Mouse (Mus musculus): Measurements from ENCODE around the gene Dcaf6. TPM values are rescaled to one million over a fixed set of nuclear protein-coding genes. Genes with fewer than 3 reads are reported as not detected.

Dcaf6 gene
- polyA plus RNA-seq, 1 experiment: 43.2 TPM

DNA sequence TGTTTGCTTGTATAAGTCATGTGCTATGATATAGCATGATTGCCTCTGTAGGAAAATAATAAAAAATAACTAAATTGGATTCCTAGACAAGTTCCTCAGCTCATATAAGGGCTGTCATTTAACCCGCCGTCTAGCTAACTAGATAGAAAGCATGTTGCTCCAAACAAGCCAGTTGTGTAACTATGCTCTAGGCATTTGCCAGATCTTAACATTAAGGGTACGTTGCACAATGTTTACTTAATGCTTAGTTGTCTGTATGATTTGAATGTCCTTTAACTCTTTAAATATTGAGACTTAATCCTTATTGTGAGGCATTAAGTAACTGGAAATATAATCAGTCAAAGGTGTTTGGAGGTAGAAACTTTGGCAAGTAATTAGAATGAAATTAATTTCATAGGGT is 4.3 kb upstream of the Dcaf6 start:
- no peak for TF ChIP-seq CTCF (IDR thresholded peaks at IDR 0.05; ENCODE audit: borderline replicate concordance, insufficient read depth, low read length)
- no peak for TF ChIP-seq POLR2A (IDR thresholded peaks at IDR 0.05; ENCODE audit: low read depth, low read length)
- no peaks in the 10 kb centered on the region for H3K4me1 ChIP-seq (ENCODE audit: control insufficient read depth, insufficient read depth, low read length)
- H3K4me3 ChIP-seq (ENCODE audit: insufficient read depth, low read length): no peak overlapping the region
- no peak overlapping the region for H3K27ac ChIP-seq (ENCODE audit: insufficient read depth, low read length)

DNA sequence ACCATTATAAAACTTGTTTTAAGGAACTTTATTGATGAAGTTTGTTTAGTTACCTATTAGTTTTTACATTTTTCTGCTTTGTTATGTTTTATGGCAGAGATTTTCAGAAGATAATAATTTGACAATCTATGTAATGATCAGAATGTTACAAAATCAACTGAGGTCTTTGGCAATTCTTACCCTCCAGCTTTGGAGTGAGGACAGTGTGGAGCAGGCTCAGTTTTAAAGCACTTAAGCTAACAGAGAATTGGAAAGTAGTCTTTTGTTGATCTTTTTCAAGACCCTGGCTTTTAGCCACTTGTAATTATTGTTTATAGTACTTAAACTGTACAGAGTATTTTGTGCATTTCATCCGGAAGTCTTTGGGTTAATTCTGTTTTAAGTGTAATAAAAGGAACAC is 2.6 kb upstream of the Dcaf6 start:
- no peak for TF ChIP-seq CTCF (IDR thresholded peaks at IDR 0.05; ENCODE audit: borderline replicate concordance, insufficient read depth, low read length)
- TF ChIP-seq POLR2A (IDR thresholded peaks at IDR 0.05; ENCODE audit: low read depth, low read length): no peak
- Histone ChIP-seq H3K4me3 (ENCODE audit: insufficient read depth, low read length) (no peak overlapping the region), H3K4me1 (ENCODE audit: control insufficient read depth, insufficient read depth, low read length) (no peaks in the 10 kb centered on the region), H3K27ac (ENCODE audit: insufficient read depth, low read length) (no peak overlapping the region)

DNA sequence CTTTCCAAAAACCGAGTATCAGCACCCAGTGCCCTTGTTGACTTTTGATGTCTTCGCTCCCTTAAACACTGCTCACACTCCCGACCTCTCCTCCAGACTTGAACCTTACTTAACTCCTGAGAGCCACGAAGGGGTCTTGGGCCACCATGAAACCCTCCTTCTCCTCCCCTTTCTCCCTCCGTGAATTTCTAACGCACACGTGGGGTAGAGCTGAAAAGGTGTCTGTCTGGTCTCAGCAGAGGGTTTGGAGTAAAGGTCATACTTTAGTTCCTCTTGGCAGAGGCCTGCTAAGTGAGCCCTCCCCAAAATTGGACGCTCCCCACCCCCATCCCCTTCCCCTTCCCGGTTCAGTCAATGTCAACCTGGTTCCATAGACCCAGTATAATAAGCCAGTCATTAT is 1.4 kb upstream of the Dcaf6 start:
- no peaks in the 10 kb centered on the region for H3K4me1 ChIP-seq (ENCODE audit: control insufficient read depth, insufficient read depth, low read length)
- H3K27ac ChIP-seq (ENCODE audit: insufficient read depth, low read length): peak overlapping the region; percentile 39; the same call in 1 of the 2 replicates
- H3K4me3 ChIP-seq (ENCODE audit: insufficient read depth, low read length): peak overlapping the region; percentile 80
- no peak for TF ChIP-seq CTCF (IDR thresholded peaks at IDR 0.05; ENCODE audit: borderline replicate concordance, insufficient read depth, low read length)
- TF ChIP-seq POLR2A (IDR thresholded peaks at IDR 0.05; ENCODE audit: low read depth, low read length): no peak

DNA sequence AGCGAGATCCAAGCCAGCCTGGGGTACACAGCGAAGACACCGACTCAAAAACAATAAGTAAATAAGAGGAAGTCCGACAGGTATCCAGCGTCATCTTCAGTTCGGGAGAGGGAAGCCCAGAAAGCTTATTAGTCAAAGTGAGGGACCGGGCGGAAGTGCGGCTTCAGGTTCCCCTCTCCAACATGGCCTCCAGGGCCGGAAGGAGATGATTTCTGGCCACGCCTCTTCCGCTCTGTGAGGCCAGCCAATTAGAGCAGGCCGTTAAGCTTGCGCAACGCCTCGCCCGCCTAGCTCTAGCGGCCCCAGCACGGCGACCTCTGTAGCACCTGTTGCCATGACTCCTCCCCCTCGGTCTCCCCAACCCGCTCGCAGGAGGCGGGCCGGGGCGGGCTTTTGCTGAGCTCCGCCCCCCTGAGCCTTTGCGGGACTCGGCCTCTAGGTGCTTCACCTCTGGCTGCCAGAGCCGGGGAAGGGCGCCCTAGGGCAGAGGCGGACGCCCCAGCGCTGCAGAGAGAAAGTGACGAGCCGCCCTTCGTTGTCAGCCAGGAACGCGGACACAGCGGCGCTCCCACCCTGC is 614 bp upstream of the Dcaf6 start:
- H3K4me1 ChIP-seq (ENCODE audit: control insufficient read depth, insufficient read depth, low read length): no peaks in the 10 kb centered on the region
- peak overlapping the region; percentile 88 for H3K27ac ChIP-seq (ENCODE audit: insufficient read depth, low read length)
- TF ChIP-seq CTCF (IDR thresholded peaks at IDR 0.05; ENCODE audit: borderline replicate concordance, insufficient read depth, low read length) (no peak), POLR2A (IDR thresholded peaks at IDR 0.05; ENCODE audit: low read depth, low read length) (peak; percentile 97)
- H3K4me3 ChIP-seq (ENCODE audit: insufficient read depth, low read length): peak overlapping the region; percentile 80

DNA sequence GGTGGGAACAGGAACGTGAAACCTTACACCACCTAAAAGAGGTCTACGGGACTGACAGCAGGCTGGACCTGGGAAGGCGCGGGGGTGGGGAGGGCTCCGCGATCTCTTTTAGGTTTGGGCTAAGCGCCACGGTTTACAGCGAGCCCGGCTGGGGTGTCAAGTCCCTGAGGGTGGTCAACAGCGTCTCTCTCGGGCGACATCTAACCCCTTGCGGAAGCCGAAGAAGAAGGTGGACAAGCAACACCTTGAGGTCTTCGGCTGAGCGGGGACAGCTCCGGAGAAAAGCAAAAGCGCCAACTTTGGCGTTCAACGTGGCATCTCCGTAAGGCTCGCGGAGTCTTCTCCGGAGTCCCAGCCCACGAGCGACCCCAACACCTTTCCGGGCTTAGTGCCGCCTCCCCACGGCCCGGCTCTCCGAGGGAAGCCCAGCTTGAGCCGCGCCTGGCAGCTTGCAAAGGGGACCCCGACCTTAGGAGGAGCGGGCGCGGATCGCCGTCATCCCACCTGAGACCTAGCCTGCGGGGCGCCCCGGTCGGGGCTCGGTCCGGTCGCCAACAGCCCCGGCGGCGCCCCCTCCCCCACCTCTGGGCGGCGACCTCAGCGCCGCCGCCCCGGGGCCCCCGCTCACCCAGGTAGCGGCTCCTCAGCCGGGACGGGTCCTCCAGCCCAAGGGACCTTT is 633 bp downstream of the Dcaf6 start:
- Histone ChIP-seq H3K4me3 (ENCODE audit: insufficient read depth, low read length) (peak overlapping the region; percentile 77), H3K27ac (ENCODE audit: insufficient read depth, low read length) (peak overlapping the region; percentile 13; the same call in 1 of the 2 replicates), H3K4me1 (ENCODE audit: control insufficient read depth, insufficient read depth, low read length) (no peaks in the 10 kb centered on the region)
- TF ChIP-seq POLR2A (IDR thresholded peaks at IDR 0.05; ENCODE audit: low read depth, low read length) (no peak), CTCF (IDR thresholded peaks at IDR 0.05; ENCODE audit: borderline replicate concordance, insufficient read depth, low read length) (no peak)

DNA sequence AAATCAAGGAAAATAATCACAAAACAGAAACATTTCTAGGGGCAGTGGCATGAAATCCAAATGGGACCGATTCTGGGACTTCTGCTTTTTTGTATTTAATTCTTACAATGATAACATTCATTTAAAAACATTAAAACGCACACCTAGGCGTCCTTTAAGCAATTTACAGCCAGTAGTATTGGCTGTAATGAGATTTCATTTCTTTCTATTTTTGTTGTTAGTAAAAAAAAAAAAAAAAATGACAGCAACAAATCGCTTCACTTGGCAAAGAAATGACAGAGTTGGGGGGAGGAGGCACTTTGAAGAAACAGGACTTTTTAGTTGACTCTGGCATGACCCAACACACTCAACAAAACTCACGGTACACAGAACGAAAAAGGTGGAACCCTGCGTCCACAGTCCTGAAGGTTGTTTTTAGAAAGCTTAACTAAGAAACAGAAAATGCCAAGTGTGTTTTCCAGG is 1.2 kb downstream of the Dcaf6 start:
- Histone ChIP-seq H3K27ac (ENCODE audit: insufficient read depth, low read length) (no peak overlapping the region), H3K4me3 (ENCODE audit: insufficient read depth, low read length) (peak overlapping the region; percentile 77), H3K4me1 (ENCODE audit: control insufficient read depth, insufficient read depth, low read length) (no peaks in the 10 kb centered on the region)
- TF ChIP-seq CTCF (IDR thresholded peaks at IDR 0.05; ENCODE audit: borderline replicate concordance, insufficient read depth, low read length): no peak

DNA sequence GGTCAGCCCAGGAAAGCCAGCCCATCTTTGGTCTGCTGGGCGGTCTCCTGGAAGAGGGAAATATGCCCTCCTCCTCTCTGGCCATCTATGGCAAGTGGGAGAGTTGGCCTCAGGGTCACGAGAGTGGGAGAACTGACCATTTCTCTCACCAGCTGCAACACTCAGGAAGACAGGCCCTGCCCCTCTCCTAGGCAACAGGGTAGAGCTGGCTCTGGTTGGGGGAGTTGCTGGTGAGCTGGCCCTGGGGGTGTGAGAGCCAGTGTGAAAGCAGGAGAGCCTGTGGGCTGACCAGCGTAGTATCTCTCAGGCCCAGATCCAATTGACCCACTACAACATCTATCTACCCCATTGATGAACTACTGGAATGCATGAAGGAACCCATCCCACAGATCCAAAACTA is 18.6 kb downstream of the Dcaf6 start:
- H3K4me1 ChIP-seq (ENCODE audit: control insufficient read depth, insufficient read depth, low read length): peaks cover 6% of the 10 kb centered on the region
- no peak overlapping the region for H3K27ac ChIP-seq (ENCODE audit: insufficient read depth, low read length)
- H3K4me3 ChIP-seq (ENCODE audit: insufficient read depth, low read length): no peak overlapping the region
- TF ChIP-seq CTCF (IDR thresholded peaks at IDR 0.05; ENCODE audit: borderline replicate concordance, insufficient read depth, low read length) (no peak), POLR2A (IDR thresholded peaks at IDR 0.05; ENCODE audit: low read depth, low read length) (no peak)

DNA sequence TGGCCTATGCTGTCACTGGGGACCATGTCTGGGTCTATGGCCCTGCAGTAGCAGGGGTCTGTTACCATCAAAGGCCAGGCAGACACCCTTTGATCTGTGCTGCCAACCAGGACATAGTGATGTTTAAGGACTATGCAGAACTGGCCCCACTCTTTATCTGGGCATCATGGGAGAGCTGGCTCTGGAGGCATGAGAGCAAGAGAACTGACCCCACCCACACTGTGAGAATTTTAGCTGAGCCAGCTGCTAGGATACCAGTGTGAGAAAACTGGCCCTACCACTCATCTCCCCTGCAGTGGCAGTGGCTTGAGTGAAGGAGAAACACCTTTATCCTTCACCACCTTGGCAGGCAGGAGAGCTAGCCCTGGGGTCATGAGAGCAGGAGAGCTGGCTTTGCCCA is 19.1 kb downstream of the Dcaf6 start:
- H3K4me3 ChIP-seq (ENCODE audit: insufficient read depth, low read length): no peak overlapping the region
- H3K4me1 ChIP-seq (ENCODE audit: control insufficient read depth, insufficient read depth, low read length): peaks cover 6% of the 10 kb centered on the region
- no peak for TF ChIP-seq CTCF (IDR thresholded peaks at IDR 0.05; ENCODE audit: borderline replicate concordance, insufficient read depth, low read length)
- TF ChIP-seq POLR2A (IDR thresholded peaks at IDR 0.05; ENCODE audit: low read depth, low read length): no peak
- no peak overlapping the region for H3K27ac ChIP-seq (ENCODE audit: insufficient read depth, low read length)

DNA sequence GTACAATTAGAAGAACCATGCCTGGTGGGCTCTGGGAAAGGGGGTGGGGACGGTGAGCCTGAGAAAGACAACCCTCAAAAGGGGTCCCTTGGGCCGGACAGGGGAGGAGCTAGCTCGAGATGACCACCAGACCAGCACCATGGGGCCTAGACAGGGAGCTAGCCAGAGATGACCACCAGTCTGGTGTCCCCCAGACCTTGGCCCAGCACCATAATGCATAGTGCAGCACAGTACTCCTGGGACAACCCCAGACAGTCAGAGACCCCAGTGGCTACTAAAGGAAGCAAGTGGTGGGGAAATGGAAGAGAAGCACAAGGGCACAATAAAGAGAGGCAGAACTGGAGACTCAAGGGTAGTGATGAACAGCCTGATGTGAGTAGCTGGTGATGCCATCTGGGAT is 19.5 kb downstream of the Dcaf6 start:
- no peak for TF ChIP-seq CTCF (IDR thresholded peaks at IDR 0.05; ENCODE audit: borderline replicate concordance, insufficient read depth, low read length)
- TF ChIP-seq POLR2A (IDR thresholded peaks at IDR 0.05; ENCODE audit: low read depth, low read length): no peak
- Histone ChIP-seq H3K4me1 (ENCODE audit: control insufficient read depth, insufficient read depth, low read length) (peaks cover 6% of the 10 kb centered on the region), H3K4me3 (ENCODE audit: insufficient read depth, low read length) (no peak overlapping the region), H3K27ac (ENCODE audit: insufficient read depth, low read length) (no peak overlapping the region)

DNA sequence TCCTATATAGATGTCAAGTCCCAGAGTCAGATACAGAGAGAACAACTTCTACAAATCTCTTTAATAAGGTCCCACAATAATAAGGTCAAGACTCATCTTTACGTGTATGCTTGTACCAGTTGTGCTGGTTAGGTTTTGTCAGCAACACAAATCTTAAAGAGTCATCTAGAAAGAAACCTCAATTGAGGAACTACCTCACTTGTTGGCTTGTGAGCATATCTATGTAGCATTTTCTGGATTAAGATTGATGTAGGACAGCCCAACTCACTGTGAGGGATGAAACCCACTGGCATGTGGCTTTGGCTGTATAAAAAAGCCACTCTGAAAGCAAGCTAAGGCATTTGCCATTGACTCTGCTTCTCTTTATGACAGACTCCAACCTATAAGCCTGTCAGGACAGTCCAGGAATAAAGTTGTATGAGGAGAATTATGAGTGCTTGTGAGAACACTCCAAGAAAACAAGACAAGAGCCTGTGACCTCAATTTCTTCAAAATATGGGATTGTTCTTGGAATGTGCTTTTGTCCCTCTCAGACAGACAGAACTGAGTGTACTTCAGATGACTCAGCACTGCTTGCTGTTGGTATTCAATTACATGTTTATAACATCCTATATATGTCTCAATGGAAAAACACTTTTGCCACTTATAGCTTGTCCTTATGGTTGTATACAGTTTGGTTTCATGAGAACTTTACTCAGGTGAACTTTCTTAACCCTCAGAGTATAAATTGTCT is 21.8 kb downstream of the Dcaf6 start:
- TF ChIP-seq CTCF (IDR thresholded peaks at IDR 0.05; ENCODE audit: borderline replicate concordance, insufficient read depth, low read length): no peak
- no peak for TF ChIP-seq POLR2A (IDR thresholded peaks at IDR 0.05; ENCODE audit: low read depth, low read length)
- Histone ChIP-seq H3K4me3 (ENCODE audit: insufficient read depth, low read length) (no peak overlapping the region), H3K27ac (ENCODE audit: insufficient read depth, low read length) (peak overlapping the region; percentile 83), H3K4me1 (ENCODE audit: control insufficient read depth, insufficient read depth, low read length) (peaks cover 6% of the 10 kb centered on the region)

Data from embryonic fibroblast, embryonic 13.5 days (primary cell).